Mouse (Mus musculus) neutrophil, adult 5-6 weeks (primary cell): ENCODE results near the gene 1700020D05Rik. TPM values are rescaled to one million over a fixed set of nuclear protein-coding genes. Genes with fewer than 3 reads are reported as not detected.

ENCODE experiments used
- ATAC-seq: fragments of 151-379, 151-347 bp; 2 replicates; pipeline ENCODE4 v1.8.0; 2017; ENCODE audit warnings: mild to moderate bottlenecking, moderate TSS enrichment; ENCODE audit not compliant: insufficient number of reproducible peaks, poor library complexity, low FRiP score, severe bottlenecking; ENCODE audit errors: extremely low read depth
- total RNA-seq: library from RNA; stranded (forward); fragments of 200-1000 nt; gene quantifications from 2 replicates; pipeline ENCODE4 v1.2.3, GENCODE M21; 2017

1700020D05Rik gene
- 0.86 and 5.0 TPM in 2 replicates for total RNA-seq

- no peak for ATAC-seq
Measured at GRCm38 (mm10) chr19:5503687-5504086, at the start of gene 1700020D05Rik. Gene 1700020D05Rik, minus strand, starts transcription at chr19:5503787.

GRCm38 (mm10) chr19:5547471-5548056 lies 44.0 kb upstream of the 1700020D05Rik start:
- ATAC-seq, result no peak

- ATAC-seq, result no peak
Measured at GRCm38 (mm10) chr19:5544031-5544430, 40.4 kb upstream of the 1700020D05Rik start.

GRCm38 (mm10) chr19:5543362-5543761 lies 39.8 kb upstream of the 1700020D05Rik start:
- no peak for ATAC-seq

GRCm38 (mm10) chr19:5538786-5539185 lies 35.2 kb upstream of the 1700020D05Rik start:
- ATAC-seq, result no peak

GRCm38 (mm10) chr19:5532520-5532919 lies 28.9 kb upstream of the 1700020D05Rik start:
- no peak for ATAC-seq

- no peak for ATAC-seq
Measured at GRCm38 (mm10) chr19:5530138-5530524, 26.5 kb upstream of the 1700020D05Rik start.

- ATAC-seq, result peak; percentile 96
Measured at GRCm38 (mm10) chr19:5529325-5530137, 25.9 kb upstream of the 1700020D05Rik start.

- no peak for ATAC-seq
Measured at GRCm38 (mm10) chr19:5525204-5525603, 21.6 kb upstream of the 1700020D05Rik start.

GRCm38 (mm10) chr19:5518721-5519120 lies 15.1 kb upstream of the 1700020D05Rik start:
- ATAC-seq, result no peak

- ATAC-seq, result no peak
Measured at GRCm38 (mm10) chr19:5516906-5517505, 13.4 kb upstream of the 1700020D05Rik start.

- ATAC-seq, result no peak
Measured at GRCm38 (mm10) chr19:5515840-5516777, 12.5 kb upstream of the 1700020D05Rik start.

GRCm38 (mm10) chr19:5513005-5513349 lies 9.4 kb upstream of the 1700020D05Rik start:
- ATAC-seq, result no peak

GRCm38 (mm10) chr19:5512091-5513004 lies 8.8 kb upstream of the 1700020D05Rik start:
- peak; percentile 58 for ATAC-seq

GRCm38 (mm10) chr19:5511074-5511632 lies 7.6 kb upstream of the 1700020D05Rik start:
- no peak for ATAC-seq

GRCm38 (mm10) chr19:5510031-5511026 lies 6.7 kb upstream of the 1700020D05Rik start, which contains the start of gene Snx32:
Gene Snx32, minus strand, starts transcription at chr19:5510538.
- ATAC-seq, result peak; percentile 88
